Mouse (Mus musculus) heart, embryonic 10.5 days (tissue): ENCODE data around the gene Cerk. TPM values are rescaled to one million over a fixed set of nuclear protein-coding genes. Genes with fewer than 3 reads are reported as not detected.
"Not testable (repeated sequence)": the region's sequence is repeated elsewhere in the genome, so short reads cannot be mapped to it uniquely, and the experiment has no call there.

ENCODE experiments used
- DNase-seq: peaks from one replicate; pipeline ENCODE4 v3.0.0-alpha.2; 2017; ENCODE audit warnings: low spot score
- H3K27ac ChIP-seq: fragments of 300-500 bp; sonication (generic); 2 replicates; pipeline ENCODE4 v1.5.1; 2016; ENCODE audit warnings: mild to moderate bottlenecking
- H3K27me3 ChIP-seq: fragments of 300-500 bp; sonication (generic); 2 replicates; pipeline ENCODE4 v1.6.1; 2016; ENCODE audit warnings: mild to moderate bottlenecking; ENCODE audit not compliant: poor library complexity, insufficient read depth, severe bottlenecking
- H3K36me3 ChIP-seq: fragments of 300-500 bp; sonication (generic); 2 replicates; pipeline ENCODE4 v1.6.1; 2016; ENCODE audit warnings: mild to moderate bottlenecking, moderate library complexity
- H3K4me1 ChIP-seq: fragments of 300-500 bp; sonication (generic); 2 replicates; pipeline ENCODE4 v1.6.1; 2016; ENCODE audit warnings: mild to moderate bottlenecking
- H3K4me3 ChIP-seq: fragments of 300-500 bp; sonication (generic); 2 replicates; pipeline ENCODE4 v1.5.1; 2016; ENCODE audit warnings: mild to moderate bottlenecking, moderate library complexity
- H3K9me3 ChIP-seq: fragments of 300-500 bp; sonication (generic); 2 replicates; pipeline ENCODE4 v1.6.1; 2016; ENCODE audit warnings: mild to moderate bottlenecking, moderate library complexity
- WGBS: fragments of 180-500 bp; shearing (Covaris S2); methylation state at CpG from one replicate; pipeline ENCODE4 v1.1.7; 2016; 5-methylcytosine and 5-hydroxymethylcytosine counted together
- polyA plus RNA-seq: library from polyadenylated mRNA; unstranded; fragments of >200 nt; fragmentation: Nextera tagmentation; extraction: Ambion mirVana; gene quantifications from 2 replicates; pipeline ENCODE4 v1.2.1, GENCODE M21; 2016

Gene Cerk
- polyA plus RNA-seq, 1 experiment from 2014 or later, result 8.3 TPM

DNA sequence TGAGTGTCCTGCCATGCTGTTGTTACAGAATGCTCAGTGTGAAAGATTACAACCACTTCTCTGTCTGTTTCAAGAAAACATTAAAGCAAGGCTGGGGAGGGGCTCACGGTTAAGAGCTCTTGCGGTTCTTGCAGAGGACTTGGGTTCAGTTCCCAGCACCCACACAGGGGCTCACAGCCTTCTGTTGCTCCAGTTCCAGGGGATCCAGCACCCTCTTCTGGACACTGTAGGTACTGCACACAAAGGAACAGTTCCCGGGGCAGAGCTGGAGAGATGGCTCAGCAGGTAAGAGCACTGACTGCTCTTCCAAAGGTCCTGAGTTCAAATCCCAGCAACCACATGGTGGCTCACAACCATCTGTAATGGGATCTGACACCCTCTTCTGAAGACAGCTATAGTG, 24.1 kb downstream of the Cerk start:
- DNase-seq, H3K27me3 ChIP-seq, H3K4me3 ChIP-seq, H3K27ac ChIP-seq, H3K36me3 ChIP-seq, H3K9me3 ChIP-seq, H3K4me1 ChIP-seq: not testable (repeated sequence)
- WGBS, result 95% methylated on average over 3 of the region's 3 CpGs

DNA sequence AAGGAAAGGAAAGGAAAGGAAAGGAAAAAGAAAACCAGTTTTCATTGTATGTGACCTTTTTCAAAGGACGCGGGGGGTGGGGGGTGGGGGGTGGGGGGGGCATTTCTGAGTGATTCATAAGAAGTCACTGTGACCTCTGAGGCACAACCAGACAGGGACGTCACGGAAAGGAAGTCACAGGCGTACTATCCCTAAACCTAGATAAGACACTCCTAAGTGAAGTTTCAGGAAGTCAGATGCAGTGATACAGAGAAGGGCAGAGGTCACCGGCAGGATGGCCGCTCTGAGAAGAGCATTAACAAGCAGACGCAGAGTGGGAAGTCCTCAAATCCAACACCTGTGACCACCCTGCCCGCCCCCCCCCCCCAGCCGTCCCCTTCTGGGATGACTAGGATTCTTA, 25.0 kb downstream of the Cerk start:
- Histone ChIP-seq H3K36me3 (peaks cover 11% of the 10 kb centered on the region), H3K27me3 (no peaks in the 10 kb centered on the region), H3K4me1 (peaks cover 10% of the 10 kb centered on the region; the same call in 1 of the 2 replicates), H3K9me3 (no peaks in the 10 kb centered on the region), H3K4me3 (no peak overlapping the region), H3K27ac (no peak overlapping the region)
- DNase-seq, result no peak
- WGBS, result 46% methylated on average over 10 of the region's 10 CpGs

DNA sequence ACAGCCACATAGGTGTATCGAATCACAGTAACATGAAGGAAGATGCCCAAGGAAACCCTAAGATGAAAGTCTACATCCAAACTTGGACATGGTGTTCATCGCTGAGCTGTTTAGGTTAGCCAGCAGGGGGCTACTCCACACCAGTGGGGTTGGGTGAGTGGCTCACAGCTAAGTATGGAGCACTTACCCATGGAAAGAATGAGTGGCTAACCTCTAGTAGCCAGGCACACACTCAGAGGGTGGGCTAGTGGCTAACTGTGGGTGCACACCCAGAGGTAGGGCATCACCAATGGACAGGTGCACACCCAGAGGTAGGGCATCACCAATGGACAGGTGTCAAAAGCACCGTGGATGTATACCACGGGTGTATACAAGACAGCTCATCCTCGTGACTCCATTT, 26.2 kb downstream of the Cerk start:
- Histone ChIP-seq H3K27me3 (no peaks in the 10 kb centered on the region), H3K9me3 (no peaks in the 10 kb centered on the region), H3K4me3 (no peak overlapping the region), H3K27ac (no peak overlapping the region), H3K4me1 (peaks cover 10% of the 10 kb centered on the region; the same call in 1 of the 2 replicates), H3K36me3 (peaks cover 22% of the 10 kb centered on the region)
- DNase-seq, result no peak
- 88% methylated on average over 5 of the region's 5 CpGs for WGBS

DNA sequence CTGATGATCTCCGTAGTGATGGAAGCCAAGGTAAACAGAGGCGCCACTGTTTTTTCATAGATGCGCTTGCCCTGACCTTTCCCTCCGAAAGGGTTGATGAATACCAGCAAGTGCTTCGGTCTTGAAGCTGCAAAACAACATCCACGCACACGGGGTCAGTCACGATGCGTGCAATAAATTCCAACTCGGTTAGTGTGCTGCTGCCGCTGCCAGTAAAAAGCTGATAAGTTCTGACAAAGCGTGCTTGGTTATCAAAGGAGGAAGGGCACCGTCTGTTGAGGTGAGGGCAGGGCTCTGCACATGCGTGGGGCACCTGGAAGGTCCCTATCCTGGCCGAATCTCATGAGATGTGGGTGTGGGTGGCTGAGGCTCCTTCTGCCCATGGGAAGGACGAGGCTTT, 26.8 kb downstream of the Cerk start:
- H3K27me3 ChIP-seq, result no peaks in the 10 kb centered on the region
- H3K9me3 ChIP-seq, result no peaks in the 10 kb centered on the region
- no peak overlapping the region for H3K4me3 ChIP-seq
- H3K27ac ChIP-seq, result no peak overlapping the region
- 62% methylated on average over 16 of the region's 16 CpGs for WGBS
- DNase-seq, result no peak
- H3K36me3 ChIP-seq, result peaks cover 28% of the 10 kb centered on the region
- H3K4me1 ChIP-seq, result peaks cover 10% of the 10 kb centered on the region; the same call in 1 of the 2 replicates

DNA sequence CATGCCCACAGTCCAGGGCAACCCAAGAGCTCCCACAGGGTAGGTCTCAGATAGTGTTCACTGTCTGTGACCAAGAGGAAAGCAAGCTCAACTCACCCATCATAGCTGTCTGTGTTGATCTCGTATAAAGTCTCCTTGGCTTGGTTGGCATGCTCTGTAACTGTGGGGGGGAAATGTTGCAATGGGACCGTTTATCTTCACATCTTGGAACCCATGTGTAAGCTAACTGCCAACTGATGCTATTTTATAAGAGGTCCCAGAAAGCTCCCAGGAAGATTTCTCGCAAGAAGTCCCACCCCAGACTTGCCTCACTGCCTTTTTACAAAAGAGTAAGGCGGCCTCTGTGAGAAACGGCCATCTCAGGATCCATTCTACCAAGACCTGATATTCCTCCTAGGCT, 29.4 kb downstream of the Cerk start:
- Histone ChIP-seq H3K27me3 (no peaks in the 10 kb centered on the region), H3K9me3 (no peaks in the 10 kb centered on the region), H3K27ac (no peak overlapping the region), H3K4me3 (no peak overlapping the region), H3K4me1 (peaks cover 10% of the 10 kb centered on the region; the same call in 1 of the 2 replicates), H3K36me3 (peaks cover 45% of the 10 kb centered on the region)
- DNase-seq, result no peak
- WGBS, result 82% methylated on average over 5 of the region's 5 CpGs

DNA sequence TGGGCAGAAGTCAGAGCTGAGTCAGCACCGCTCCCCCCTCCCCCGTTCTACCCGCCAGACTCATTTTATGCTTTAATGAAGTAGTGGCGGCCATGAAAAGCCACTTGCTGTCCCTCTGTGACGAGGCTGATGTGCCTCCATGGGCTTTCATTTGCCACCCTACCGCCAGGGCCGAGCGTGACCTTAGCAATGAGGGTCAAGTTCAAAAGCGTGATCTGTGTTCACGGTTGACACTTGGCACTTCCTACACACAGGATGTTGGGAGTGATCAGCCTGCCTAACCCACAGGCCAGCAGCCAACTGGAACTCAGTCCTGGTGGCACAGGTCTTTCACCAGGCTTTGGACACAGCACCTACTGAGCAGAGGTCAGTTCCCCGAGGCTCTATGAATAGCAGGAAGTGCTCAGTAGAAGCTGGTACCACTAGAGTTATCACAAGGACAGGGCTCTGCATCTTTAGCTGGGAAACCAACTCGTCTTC, 32.4 kb downstream of the Cerk start:
- H3K4me1 ChIP-seq, result no peaks in the 10 kb centered on the region
- no peaks in the 10 kb centered on the region for H3K27me3 ChIP-seq
- H3K36me3 ChIP-seq, result peaks cover 63% of the 10 kb centered on the region
- WGBS, result 91% methylated on average over 12 of the region's 12 CpGs
- no peaks in the 10 kb centered on the region for H3K9me3 ChIP-seq
- no peak overlapping the region for H3K27ac ChIP-seq
- no peak for DNase-seq
- H3K4me3 ChIP-seq, result no peak overlapping the region

DNA sequence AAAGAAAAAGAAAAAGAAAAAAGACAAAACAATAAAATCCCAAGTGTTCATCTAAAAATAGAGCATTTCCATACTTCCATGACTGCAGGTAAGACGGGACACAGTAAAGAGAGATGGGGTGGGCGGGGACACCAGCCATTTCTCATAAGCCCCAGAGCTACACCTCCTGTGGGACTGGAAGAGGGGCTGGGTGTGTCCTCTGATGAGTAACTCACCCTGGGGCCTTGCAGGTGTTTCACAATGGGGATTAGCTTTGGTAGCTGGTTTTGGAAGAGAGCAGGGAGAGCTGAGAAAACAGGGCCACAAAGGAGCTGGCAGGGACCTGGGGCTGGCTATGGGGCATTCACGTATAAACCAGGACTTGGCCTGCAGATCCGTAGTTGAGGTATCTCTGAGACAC, 35.3 kb downstream of the Cerk start:
- 85% methylated on average over 4 of the region's 4 CpGs for WGBS
- peaks cover 79% of the 10 kb centered on the region for H3K36me3 ChIP-seq
- H3K27me3 ChIP-seq, result no peaks in the 10 kb centered on the region
- no peak overlapping the region for H3K4me3 ChIP-seq
- no peak for DNase-seq
- no peak overlapping the region for H3K27ac ChIP-seq
- no peaks in the 10 kb centered on the region for H3K4me1 ChIP-seq
- no peaks in the 10 kb centered on the region for H3K9me3 ChIP-seq

DNA sequence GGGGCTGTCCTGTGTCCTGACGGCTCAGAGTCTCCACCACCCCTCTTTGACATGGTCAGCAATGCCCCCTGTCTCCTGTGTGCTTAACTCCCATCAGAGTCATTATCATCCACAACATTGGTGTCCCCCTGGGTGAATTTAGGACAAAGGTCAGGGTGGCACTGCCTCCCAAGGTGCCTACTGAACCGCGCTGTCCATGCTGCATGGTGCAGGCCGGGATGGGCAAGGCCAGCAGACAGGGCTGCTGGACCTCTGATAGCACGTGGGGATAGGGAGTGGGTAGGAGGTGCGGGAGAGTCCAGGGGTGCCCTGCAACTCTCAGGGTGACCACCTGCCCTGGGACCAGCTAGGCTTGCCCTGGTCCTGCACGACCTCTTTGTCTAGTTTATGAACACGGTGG, 39.0 kb downstream of the Cerk start:
- no peak for DNase-seq
- 80% methylated on average over 8 of the region's 8 CpGs for WGBS
- Histone ChIP-seq H3K9me3 (no peaks in the 10 kb centered on the region), H3K4me3 (no peak overlapping the region), H3K4me1 (no peaks in the 10 kb centered on the region), H3K27me3 (no peaks in the 10 kb centered on the region), H3K36me3 (peaks cover 68% of the 10 kb centered on the region), H3K27ac (no peak overlapping the region)

DNA sequence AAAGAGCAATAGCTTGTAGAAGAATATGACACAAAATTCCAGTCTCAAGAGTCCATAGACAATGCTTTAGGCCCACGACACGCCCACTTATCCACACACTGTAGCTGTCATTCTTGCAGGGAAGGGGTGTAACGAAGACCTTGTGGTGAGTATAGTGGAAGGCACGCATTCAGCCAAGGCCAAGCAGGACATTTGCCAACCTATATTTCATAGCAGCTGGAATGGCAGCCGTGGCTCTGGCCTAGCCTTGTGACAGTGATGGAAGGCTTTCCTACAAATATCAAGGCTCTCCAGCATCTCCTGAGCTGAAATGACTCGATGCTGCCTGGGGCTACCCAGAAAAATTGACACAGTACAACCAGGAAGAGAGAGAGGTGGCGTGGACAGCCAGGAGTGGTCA, 40.9 kb downstream of the Cerk start:
- no peak overlapping the region for H3K27ac ChIP-seq
- no peak for DNase-seq
- H3K4me1 ChIP-seq, result no peaks in the 10 kb centered on the region
- no peaks in the 10 kb centered on the region for H3K9me3 ChIP-seq
- 87% methylated on average over 7 of the region's 7 CpGs for WGBS
- H3K36me3 ChIP-seq, result peaks cover 67% of the 10 kb centered on the region; the same call in 1 of the 2 replicates
- H3K4me3 ChIP-seq, result no peak overlapping the region
- H3K27me3 ChIP-seq, result no peaks in the 10 kb centered on the region

DNA sequence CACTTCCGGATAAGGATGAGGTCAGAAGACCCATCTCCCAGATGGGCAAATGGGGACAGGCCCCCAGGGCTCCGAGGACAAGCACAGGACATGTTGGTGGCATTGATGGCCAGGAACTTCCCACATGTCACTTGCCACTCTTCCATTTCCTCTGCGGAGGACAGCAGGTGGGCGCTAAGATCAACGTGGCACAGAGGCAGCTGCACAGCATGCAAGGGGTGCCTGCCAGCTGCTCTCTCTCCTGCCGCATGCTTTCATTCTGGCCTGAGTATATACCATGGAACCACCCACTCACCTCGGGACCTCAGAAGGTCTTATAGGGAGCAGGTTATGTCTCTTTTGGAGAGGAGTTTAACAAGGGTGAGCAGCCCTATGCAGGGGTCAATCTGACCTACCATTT, 41.4 kb downstream of the Cerk start:
- H3K36me3 ChIP-seq, result peaks cover 67% of the 10 kb centered on the region; the same call in 1 of the 2 replicates
- H3K27ac ChIP-seq, result no peak overlapping the region

DNA sequence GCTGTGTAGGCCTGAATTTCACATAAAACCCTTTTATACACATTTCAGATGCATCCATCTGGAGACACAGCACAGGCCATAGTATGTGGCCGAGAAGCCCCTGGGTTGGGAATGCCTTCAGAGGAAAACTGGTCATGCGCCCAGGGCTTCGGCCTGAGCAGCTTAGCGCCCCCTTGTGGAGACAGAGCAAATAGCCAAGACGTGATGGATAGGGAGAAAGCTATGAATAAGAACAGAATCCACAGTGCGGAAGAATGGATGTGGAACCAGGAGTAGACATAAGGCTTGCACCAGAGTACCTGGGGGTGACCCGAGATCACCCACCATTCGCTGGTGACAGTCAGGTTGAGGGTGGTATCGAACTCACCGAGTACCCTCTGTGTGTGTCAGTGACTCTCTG, 45.6 kb downstream of the Cerk start:
- WGBS, result 33% methylated on average over 10 of the region's 10 CpGs
- no peaks in the 10 kb centered on the region for H3K4me1 ChIP-seq
- no peak overlapping the region for H3K27ac ChIP-seq
- no peak for DNase-seq
- no peaks in the 10 kb centered on the region for H3K9me3 ChIP-seq
- H3K4me3 ChIP-seq, result no peak overlapping the region
- H3K36me3 ChIP-seq, result peaks cover 42% of the 10 kb centered on the region; the same call in 1 of the 2 replicates
- H3K27me3 ChIP-seq, result no peaks in the 10 kb centered on the region

More for the DNA sequence above, 41.4 kb downstream of the Cerk start:
- WGBS, result 73% methylated on average over 7 of the region's 7 CpGs
- DNase-seq, result no peak
- Histone ChIP-seq H3K4me1 (no peaks in the 10 kb centered on the region), H3K4me3 (no peak overlapping the region), H3K9me3 (no peaks in the 10 kb centered on the region), H3K27me3 (no peaks in the 10 kb centered on the region)

DNA sequence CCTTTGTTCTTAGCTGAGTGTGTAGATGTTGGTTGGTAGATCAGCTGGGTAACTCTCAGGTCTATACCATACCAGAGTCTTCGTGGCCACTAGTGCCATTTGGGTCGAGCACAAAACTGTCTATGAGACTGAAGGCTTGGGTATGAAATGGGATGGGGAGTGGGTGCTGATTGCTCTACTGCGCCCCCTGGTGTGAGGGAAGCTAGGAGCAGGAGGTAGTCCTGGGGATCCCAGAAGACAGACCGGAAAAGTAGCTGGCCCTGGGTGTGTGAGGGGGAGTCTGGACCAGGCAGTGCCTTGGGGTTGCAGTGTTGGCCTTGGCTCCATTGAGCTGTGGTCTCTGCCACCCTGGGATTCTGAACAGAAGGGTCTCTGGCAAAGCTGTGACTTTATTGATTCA, 48.3 kb downstream of the Cerk start:
- H3K36me3 ChIP-seq, result peaks cover 47% of the 10 kb centered on the region
- no peaks in the 10 kb centered on the region for H3K9me3 ChIP-seq
- H3K27ac ChIP-seq, result no peak overlapping the region
- no peaks in the 10 kb centered on the region for H3K27me3 ChIP-seq
- H3K4me1 ChIP-seq, result no peaks in the 10 kb centered on the region
- H3K4me3 ChIP-seq, result no peak overlapping the region
- no peak for DNase-seq
- WGBS, result 61% methylated on average over 4 of the region's 4 CpGs

DNA sequence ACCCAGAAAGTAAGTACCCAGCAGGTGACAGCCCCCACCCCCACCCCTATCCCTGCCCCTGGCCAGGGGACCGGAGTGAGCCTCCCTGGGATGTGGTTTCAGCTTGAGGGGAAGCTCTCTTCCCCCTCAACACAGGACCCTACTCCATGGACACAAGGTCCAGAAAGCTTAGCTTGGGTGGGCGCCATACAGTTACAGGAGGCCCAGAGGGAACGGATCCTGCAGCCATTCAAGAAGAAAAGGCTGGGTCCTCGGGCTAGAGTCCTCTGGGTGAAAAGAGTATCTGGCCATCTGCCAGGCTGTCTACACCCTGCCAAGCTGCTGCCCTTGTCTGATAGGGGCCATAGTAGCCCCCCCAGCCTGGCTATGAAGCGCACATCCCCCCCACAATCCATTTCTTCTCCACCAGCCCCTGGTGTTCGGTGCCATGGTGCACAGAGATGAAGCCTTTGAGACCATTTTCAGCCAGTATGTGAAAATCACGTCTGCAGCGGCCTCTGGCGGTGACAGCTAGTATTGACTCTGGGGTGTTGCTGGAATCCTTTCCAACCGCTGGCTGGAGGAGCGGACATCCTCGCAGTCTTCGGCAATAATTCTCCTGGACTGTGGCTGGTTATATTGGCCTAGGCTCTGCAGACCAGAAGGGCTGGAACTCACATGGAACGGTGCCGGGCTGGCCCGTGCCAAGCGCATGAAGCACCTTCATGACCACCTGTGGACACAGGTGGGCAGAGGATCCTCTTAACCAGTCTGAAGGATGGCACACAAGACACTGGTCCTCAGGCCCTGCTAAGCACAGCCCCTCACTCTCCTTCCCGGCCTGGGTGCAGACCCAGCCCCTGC, 50.8 kb downstream of the Cerk start:
- Histone ChIP-seq H3K4me1 (no peaks in the 10 kb centered on the region), H3K27ac (no peak overlapping the region), H3K27me3 (no peaks in the 10 kb centered on the region), H3K36me3 (peaks cover 53% of the 10 kb centered on the region), H3K9me3 (no peaks in the 10 kb centered on the region), H3K4me3 (no peak overlapping the region)
- peak; percentile 87 for DNase-seq
- 44% methylated on average over 18 of the region's 18 CpGs for WGBS
